Mouse (Mus musculus): ENCODE results near the gene Cbx8.
A peak's percentile ranks its signal among the peaks of the same experiment; 100 is the strongest.

The Cbx8 gene

DNA sequence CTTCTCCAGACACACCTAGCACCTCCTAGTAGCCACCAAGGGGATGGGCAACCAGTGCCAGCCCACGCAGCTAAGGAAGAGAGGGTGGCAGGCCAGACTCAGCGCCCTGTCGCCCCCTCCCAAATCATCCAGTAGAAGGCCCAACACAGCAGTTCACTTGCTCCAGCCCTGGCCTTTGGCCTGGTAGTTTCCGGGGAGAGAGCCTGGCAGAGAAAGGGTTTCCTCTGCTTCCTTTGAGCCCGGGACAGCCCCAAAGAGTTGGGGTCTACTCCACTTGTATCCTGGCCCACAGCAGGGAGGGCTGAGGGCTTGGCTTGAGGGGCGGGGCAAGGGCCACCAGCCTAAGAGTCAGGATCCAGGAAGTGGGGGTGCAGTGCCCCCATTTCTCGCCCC, 38.7 kb upstream of the Cbx8 start:
- DNase-seq (ENCODE audit: low read depth, low spot score) = no peak

GRCm38 (mm10) chr11:119078691-119079444, 38.1 kb upstream of the Cbx8 start:
- no peak for DNase-seq (ENCODE audit: low read depth, low spot score)

DNA sequence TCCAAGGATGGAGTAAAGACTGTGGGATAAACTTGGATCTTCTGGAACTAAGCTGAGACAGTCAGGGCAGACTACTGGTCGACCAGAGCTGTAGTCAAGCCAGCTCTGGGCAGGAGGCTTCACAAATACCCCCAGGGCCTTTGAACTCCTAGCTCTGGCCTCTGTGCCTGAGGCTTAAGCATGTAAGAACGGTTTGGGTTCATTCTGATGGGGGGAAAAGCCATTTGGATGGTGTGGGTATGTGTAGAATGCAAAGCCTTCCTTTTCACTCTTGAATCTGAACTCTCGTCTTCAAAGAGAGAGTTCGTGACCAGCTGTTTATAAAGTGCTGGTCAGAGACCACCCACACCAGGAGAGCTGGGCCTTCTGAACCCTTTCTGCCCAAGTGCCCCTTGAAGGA, 37.0 kb upstream of the Cbx8 start:
- no peak for DNase-seq (ENCODE audit: low read depth, low spot score)

- DNase-seq (ENCODE audit: low read depth, low spot score) = no peak
These were observed 35.0 kb upstream of the Cbx8 start for GRCm38 (mm10) chr11:119075805-119076204.

- no peak for DNase-seq (ENCODE audit: low read depth, low spot score)
These were observed 33.2 kb upstream of the Cbx8 start for GRCm38 (mm10) chr11:119073876-119074433.

DNA sequence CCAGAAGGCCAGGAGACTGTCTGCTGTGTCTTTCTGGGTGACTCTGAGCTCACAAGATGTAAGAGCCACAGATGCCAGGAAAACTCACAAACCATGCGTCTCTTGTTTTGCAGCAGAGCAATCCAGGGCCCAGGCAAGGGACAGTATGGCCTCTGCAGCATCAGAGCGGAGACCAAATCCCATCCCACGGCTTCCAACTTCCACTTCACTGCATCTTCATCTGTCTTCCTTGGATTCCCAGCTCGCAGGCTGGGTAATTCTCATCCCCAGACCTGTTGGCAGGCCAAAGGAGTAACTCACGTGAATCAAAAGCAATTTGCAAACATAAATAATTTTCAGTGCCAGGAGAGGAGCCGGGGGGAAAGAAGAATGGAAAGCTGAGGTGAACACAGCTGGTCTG, 32.2 kb upstream of the Cbx8 start:
- DNase-seq (ENCODE audit: low read depth, low spot score) = no peak

DNA sequence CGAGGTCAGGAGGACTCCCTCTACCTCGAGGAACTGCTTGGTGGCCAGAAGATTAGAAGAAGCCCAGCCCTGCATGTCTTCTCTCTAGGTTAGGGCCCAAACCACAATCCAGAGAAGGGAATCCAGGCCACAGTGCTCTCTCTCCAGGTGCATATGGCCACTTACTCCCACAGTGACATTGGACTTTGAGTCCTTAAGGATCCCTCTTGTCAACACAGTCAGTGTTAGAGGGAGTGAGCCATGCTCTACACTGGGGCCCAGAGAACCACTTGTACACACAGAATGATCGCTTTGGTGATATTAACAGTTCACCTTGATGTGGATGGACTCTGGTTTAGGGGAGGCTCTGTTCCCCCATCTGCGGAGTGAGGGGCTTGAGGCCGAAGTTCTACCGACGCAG, 31.5 kb upstream of the Cbx8 start:
- no peak for DNase-seq (ENCODE audit: low read depth, low spot score)

- DNase-seq (ENCODE audit: low read depth, low spot score) = no peak
These were observed 26.1 kb upstream of the Cbx8 start for GRCm38 (mm10) chr11:119066841-119067240.

DNA sequence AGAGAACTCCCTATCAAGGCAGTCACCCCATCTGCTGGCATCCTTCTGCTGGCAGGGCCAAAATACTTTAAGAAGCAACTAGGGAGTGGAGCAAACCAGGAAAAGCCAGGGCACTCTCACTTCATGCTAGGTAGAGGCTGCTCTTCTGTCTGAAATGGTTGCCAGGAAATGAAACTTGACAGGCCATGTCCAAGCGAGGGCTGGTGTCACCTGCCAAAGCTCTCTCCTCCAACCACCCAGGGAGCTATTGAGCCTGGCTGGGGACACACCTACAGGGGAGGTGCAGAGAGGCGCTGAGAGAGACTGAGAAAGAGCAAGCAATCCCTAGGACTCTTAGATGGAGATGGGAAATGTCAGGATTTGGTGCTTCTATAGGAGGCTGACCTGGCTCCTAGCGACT, 18.5 kb upstream of the Cbx8 start:
- DNase-seq (ENCODE audit: low read depth, low spot score) = peak; percentile 47

- no peak for DNase-seq (ENCODE audit: low read depth, low spot score)
These were observed 17.5 kb upstream of the Cbx8 start for GRCm38 (mm10) chr11:119058041-119058995.

DNA sequence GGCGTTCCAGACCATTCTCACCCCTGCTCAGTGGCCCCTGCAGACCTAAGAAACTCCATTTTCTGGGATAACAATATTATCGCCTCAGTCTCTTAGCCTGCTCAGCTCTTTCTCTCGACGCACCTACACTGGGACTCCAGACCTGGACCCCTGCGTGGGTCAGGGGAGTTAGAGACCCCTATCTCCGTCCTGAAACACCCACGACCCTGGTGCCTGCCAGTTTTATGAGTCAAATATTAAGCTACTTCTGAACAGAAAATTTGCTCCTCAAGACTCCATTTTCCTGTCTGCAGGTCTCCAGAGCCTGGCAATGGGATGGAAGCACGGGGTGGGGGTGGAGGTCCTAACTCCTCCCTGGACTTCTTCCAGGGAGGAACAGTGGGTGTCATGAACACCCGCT, 16.5 kb upstream of the Cbx8 start:
- no peak for DNase-seq (ENCODE audit: low read depth, low spot score)

DNA sequence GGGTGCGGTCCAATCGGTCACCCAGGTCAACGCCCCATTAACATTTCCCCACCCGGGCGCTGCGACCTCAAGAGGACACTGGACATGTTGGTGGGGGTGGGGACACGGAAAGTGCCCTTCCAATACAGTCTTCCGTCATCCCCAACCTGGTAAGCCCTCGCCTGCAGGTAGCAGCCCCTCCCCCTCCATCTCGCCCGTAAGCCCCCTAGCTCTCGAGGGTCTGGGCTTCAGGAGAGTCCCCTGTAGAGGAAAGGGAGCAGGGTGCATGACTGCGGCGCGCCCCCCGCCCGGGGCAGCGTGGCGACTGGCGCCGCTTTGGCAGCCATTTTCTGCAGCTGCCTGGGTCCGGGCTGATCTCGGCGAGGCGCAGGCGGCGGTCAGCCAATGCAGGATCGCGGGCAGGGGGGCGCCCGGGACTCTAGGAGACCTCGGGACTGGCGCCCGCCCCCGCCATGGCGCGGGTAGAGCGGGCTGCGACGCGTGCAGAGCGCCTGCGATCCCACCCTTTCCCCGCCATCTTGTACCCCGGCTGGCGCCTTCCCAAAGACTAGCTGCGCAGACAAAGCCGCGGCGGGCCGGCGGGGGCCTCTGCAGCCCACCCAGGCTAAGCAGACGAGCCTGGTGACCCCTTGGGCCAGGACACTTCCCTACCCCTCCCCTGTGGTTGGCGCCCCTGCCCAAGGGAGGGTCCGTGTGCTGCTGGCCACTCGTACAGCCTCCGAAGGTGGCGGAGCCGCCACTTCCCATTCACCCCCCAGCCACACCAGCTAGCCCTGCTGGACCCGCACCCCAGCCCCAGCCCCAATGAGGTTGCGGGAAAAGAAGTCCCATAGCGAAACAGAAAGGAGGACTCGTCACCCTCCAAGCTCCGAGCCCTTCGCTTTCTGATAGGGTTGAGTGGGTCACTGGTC, 15.8 kb upstream of the Cbx8 start:
- peak; percentile 62 for DNase-seq (ENCODE audit: low read depth, low spot score)

DNA sequence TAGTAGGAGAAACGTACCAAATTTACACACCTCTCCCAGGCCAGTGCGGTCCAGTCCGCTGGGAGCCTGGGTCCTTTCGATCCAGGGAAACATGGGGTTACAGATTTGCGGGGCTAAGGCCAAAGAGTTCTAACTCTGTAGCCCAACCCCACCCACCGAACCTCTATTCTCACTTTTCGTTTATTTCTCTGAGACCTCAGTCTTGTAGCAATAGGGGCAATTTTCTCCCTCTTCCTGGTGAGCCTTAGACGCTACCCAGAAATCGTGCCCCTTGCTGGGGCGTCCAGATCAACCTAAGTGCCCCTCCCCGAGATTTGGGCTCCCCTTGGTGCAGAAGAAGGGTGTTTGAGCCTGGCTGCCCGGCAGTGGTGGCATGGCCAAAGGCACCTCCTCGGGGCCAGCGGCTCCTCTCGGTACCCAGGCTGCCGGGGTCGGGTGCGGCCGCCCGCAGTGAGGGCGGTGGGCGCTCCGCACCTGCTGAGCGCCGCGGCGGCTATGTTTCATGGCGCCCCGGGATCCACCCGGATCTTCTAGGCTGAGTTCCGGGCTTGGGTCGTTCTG, 14.9 kb upstream of the Cbx8 start:
- no peak for DNase-seq (ENCODE audit: low read depth, low spot score)

GRCm38 (mm10) chr11:119054351-119055345, 13.9 kb upstream of the Cbx8 start:
- DNase-seq (ENCODE audit: low read depth, low spot score) = peak; percentile 63

DNA sequence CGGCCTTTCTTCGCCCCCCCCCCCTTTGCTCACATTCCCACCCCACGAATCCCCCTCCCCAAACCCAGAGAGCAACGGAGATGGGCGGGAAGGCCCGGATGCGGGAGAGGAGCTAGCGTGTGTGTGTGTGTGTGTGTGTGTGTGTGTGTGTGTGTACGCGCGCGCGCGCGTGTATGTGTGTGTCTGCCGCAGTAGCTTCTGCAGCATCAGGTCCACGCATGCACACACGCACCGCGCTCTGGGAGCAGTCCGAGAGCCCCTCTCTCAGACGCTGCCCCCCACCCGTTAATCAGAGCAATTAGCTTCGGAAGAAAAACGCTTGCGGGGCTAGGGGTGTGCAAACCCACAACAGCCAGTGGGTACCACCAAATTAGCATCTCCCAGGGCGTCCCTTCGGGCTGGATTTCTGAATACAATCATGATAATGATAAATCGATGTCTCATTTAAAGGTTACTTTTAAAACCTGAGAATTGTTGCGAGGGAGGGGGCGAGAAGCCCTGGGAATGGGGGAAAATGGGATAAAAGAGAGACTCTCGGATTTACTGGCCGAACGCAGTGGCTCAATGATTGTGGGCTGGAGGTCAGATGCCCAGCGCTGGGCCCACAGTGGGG, 13.1 kb upstream of the Cbx8 start:
- peak; percentile 36 for DNase-seq (ENCODE audit: low read depth, low spot score)

DNA sequence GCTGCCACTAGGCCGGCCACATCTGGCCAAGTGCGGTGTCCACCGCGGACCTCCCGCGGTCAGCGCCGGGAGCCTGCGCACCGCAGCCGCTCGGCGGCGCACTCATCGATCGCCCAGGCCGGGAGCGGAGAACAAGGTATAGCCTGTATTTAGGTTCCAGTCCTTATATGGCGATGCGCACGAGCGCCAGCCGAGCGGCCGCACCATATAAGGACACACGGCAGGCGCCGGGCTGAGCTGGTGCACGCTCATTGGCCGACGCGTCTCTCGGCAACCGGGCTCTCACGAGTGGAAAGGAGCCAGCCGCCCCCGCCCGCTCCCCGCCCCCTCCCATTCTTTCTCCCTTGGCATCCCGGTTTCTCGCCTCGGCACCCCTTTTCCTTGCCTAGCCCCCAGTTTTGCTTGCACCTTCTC, 12.5 kb upstream of the Cbx8 start:
- DNase-seq (ENCODE audit: low read depth, low spot score) = peak; percentile 96

GRCm38 (mm10) chr11:119052661-119053256, 12.0 kb upstream of the Cbx8 start:
- DNase-seq (ENCODE audit: low read depth, low spot score) = peak; percentile 77

DNA sequence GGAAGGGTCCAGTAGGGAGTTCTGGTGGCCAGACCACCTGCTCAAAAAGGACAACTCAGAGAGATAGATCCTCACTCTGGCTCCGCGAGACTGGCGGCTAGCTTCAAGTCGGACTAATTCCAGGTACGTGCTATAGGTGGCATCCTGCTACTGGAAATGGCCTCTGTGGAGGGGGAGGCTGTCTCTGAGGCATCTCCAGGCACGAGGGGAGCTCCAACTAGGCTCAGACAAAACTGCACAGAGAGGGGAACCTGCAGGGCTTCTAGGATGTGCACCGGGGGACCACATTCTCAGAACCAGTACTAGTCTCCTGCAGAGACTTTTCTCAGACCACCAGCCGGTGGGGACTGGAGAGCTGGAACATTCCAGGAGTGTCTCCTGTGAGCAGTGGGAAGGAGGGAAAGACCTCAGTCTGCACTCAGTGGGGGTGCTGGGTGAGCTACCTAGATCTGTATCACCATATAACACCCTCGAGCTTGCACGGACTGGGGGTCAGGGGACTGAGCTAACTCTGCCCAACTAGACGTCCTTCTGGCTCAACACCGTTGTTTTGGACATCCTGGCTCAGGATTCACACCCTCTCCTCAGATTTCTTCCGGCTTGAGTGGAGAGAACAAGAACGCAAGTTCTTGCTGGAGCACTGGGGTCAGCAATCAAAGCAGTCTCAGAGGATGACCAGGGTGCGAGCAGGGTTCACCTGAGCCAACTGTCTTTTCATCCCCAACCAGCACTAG, 11.3 kb upstream of the Cbx8 start:
- no peak for DNase-seq (ENCODE audit: low read depth, low spot score)

Data from ZHBTc4 (cell line).